Mouse (Mus musculus): ENCODE measurements at regions not wholly inside any gene's neighbourhood (a gene's known extent, or its start where the extent isn't known, plus 50 kb on each side); places are given as distances from the start of the nearest gene placed in this dataset.
A peak's percentile ranks its signal among the peaks of the same experiment; 100 is the strongest.

GRCm38 (mm10) chr6:39263615-39264014, 57.0 kb upstream of the Kdm7a start:
- Histone ChIP-seq H3K4me2 (replicated peaks; ENCODE audit: low read depth, low read length) (no peak overlapping the region), H3K9ac (ENCODE audit: low read depth, low read length) (no peak overlapping the region), H3K36me3 (ENCODE audit: control insufficient read depth, insufficient read depth, low read length) (no peaks in the 10 kb centered on the region), H3K27me3 (ENCODE audit: control insufficient read depth, insufficient read depth, low read length) (peaks cover 1% of the 10 kb centered on the region; the same call in 1 of the 2 replicates), H3K27ac (ENCODE audit: low read depth, low read length) (no peak overlapping the region), H3K4me3 (ENCODE audit: low read depth, low read length) (no peak overlapping the region), H3K4me1 (replicated peaks; ENCODE audit: control insufficient read depth, insufficient read depth, low read length) (no peaks in the 10 kb centered on the region), H3K9me3 (ENCODE audit: control insufficient read depth, low read length) (no peaks in the 10 kb centered on the region)
- ATAC-seq (ENCODE audit: low FRiP score) (no peak), DNase-seq (ENCODE audit: low spot score) (no peak)
- WGBS, result 78% methylated on average over 8 of the region's 8 CpGs

GRCm38 (mm10) chr6:39261951-39262350, 55.4 kb upstream of the Kdm7a start:
- Histone ChIP-seq H3K36me3 (ENCODE audit: control insufficient read depth, insufficient read depth, low read length) (no peaks in the 10 kb centered on the region), H3K9ac (ENCODE audit: low read depth, low read length) (no peak overlapping the region), H3K27me3 (ENCODE audit: control insufficient read depth, insufficient read depth, low read length) (peaks cover 3% of the 10 kb centered on the region; the same call in 1 of the 2 replicates), H3K4me3 (ENCODE audit: low read depth, low read length) (no peak overlapping the region), H3K4me1 (replicated peaks; ENCODE audit: control insufficient read depth, insufficient read depth, low read length) (no peaks in the 10 kb centered on the region), H3K27ac (ENCODE audit: low read depth, low read length) (no peak overlapping the region), H3K9me3 (ENCODE audit: control insufficient read depth, low read length) (no peaks in the 10 kb centered on the region), H3K4me2 (replicated peaks; ENCODE audit: low read depth, low read length) (no peak overlapping the region)
- WGBS, result 72% methylated on average over 8 of the region's 8 CpGs
- DNase-seq (ENCODE audit: low spot score), result no peak
- ATAC-seq (ENCODE audit: low FRiP score), result no peak

- peaks cover 8% of the 10 kb centered on the region; the same call in 1 of the 2 replicates for H3K27me3 ChIP-seq (ENCODE audit: control insufficient read depth, insufficient read depth, low read length)
- H3K9ac ChIP-seq (ENCODE audit: low read depth, low read length), result no peak overlapping the region
- no peaks in the 10 kb centered on the region for H3K4me1 ChIP-seq (replicated peaks; ENCODE audit: control insufficient read depth, insufficient read depth, low read length)
- no peak overlapping the region for H3K27ac ChIP-seq (ENCODE audit: low read depth, low read length)
- ATAC-seq (ENCODE audit: low FRiP score) (no peak), DNase-seq (ENCODE audit: low spot score) (no peak)
- H3K4me2 ChIP-seq (replicated peaks; ENCODE audit: low read depth, low read length), result no peak overlapping the region
- H3K4me3 ChIP-seq (ENCODE audit: low read depth, low read length), result no peak overlapping the region
- H3K36me3 ChIP-seq (ENCODE audit: control insufficient read depth, insufficient read depth, low read length), result no peaks in the 10 kb centered on the region
- H3K9me3 ChIP-seq (ENCODE audit: control insufficient read depth, low read length), result no peaks in the 10 kb centered on the region
- WGBS, result 95% methylated on average over 4 of the region's 4 CpGs
These were observed 53.9 kb upstream of the Kdm7a start for GRCm38 (mm10) chr6:39260480-39260879.

- Histone ChIP-seq H3K9ac (ENCODE audit: low read depth, low read length) (no peak overlapping the region), H3K4me3 (ENCODE audit: low read depth, low read length) (no peak overlapping the region), H3K36me3 (ENCODE audit: control insufficient read depth, insufficient read depth, low read length) (no peaks in the 10 kb centered on the region), H3K27ac (ENCODE audit: low read depth, low read length) (no peak overlapping the region), H3K9me3 (ENCODE audit: control insufficient read depth, low read length) (no peaks in the 10 kb centered on the region), H3K4me1 (replicated peaks; ENCODE audit: control insufficient read depth, insufficient read depth, low read length) (no peaks in the 10 kb centered on the region), H3K4me2 (replicated peaks; ENCODE audit: low read depth, low read length) (no peak overlapping the region), H3K27me3 (ENCODE audit: control insufficient read depth, insufficient read depth, low read length) (peaks cover 8% of the 10 kb centered on the region; the same call in 1 of the 2 replicates)
- WGBS, result 91% methylated on average over 1 of the region's 1 CpGs
- no peak for DNase-seq (ENCODE audit: low spot score)
- ATAC-seq (ENCODE audit: low FRiP score), result no peak
These were observed 52.5 kb upstream of the Kdm7a start for GRCm38 (mm10) chr6:39259129-39259528.

- no peak for ATAC-seq (ENCODE audit: low FRiP score)
- DNase-seq (ENCODE audit: low spot score), result no peak
- no peak overlapping the region for H3K4me3 ChIP-seq (ENCODE audit: low read depth, low read length)
- no peaks in the 10 kb centered on the region for H3K9me3 ChIP-seq (ENCODE audit: control insufficient read depth, low read length)
- no peak overlapping the region for H3K9ac ChIP-seq (ENCODE audit: low read depth, low read length)
- 87% methylated on average over 4 of the region's 4 CpGs for WGBS
- H3K4me1 ChIP-seq (replicated peaks; ENCODE audit: control insufficient read depth, insufficient read depth, low read length), result no peaks in the 10 kb centered on the region
- H3K36me3 ChIP-seq (ENCODE audit: control insufficient read depth, insufficient read depth, low read length), result no peaks in the 10 kb centered on the region
- H3K4me2 ChIP-seq (replicated peaks; ENCODE audit: low read depth, low read length), result no peak overlapping the region
- H3K27ac ChIP-seq (ENCODE audit: low read depth, low read length), result no peak overlapping the region
- H3K27me3 ChIP-seq (ENCODE audit: control insufficient read depth, insufficient read depth, low read length), result peaks cover 8% of the 10 kb centered on the region; the same call in 1 of the 2 replicates
These were observed 52.1 kb upstream of the Kdm7a start for GRCm38 (mm10) chr6:39258656-39259055.

- DNase-seq (ENCODE audit: low spot score), result no peak
- Histone ChIP-seq H3K27ac (ENCODE audit: low read depth, low read length) (no peak overlapping the region), H3K4me2 (replicated peaks; ENCODE audit: low read depth, low read length) (0 out of 2 replicates have a peak overlapping the region, but pooled peaks have one; percentile 54), H3K4me1 (replicated peaks; ENCODE audit: control insufficient read depth, insufficient read depth, low read length) (no peaks in the 10 kb centered on the region), H3K9me3 (ENCODE audit: control insufficient read depth, low read length) (no peaks in the 10 kb centered on the region), H3K36me3 (ENCODE audit: control insufficient read depth, insufficient read depth, low read length) (no peaks in the 10 kb centered on the region), H3K9ac (ENCODE audit: low read depth, low read length) (peak overlapping the region; percentile 20), H3K27me3 (ENCODE audit: control insufficient read depth, insufficient read depth, low read length) (peaks cover 8% of the 10 kb centered on the region; the same call in 1 of the 2 replicates), H3K4me3 (ENCODE audit: low read depth, low read length) (no peak overlapping the region)
- 50% methylated on average over 7 of the region's 7 CpGs for WGBS
- ATAC-seq (ENCODE audit: low FRiP score), result no peak
These were observed 51.2 kb upstream of the Kdm7a start for GRCm38 (mm10) chr6:39257667-39258395.

- WGBS, result 2% methylated on average over 18 of the region's 18 CpGs
- Histone ChIP-seq H3K27me3 (ENCODE audit: control insufficient read depth, insufficient read depth, low read length) (peaks cover 8% of the 10 kb centered on the region; the same call in 1 of the 2 replicates), H3K4me2 (replicated peaks; ENCODE audit: low read depth, low read length) (peak overlapping the region; percentile 54), H3K36me3 (ENCODE audit: control insufficient read depth, insufficient read depth, low read length) (no peaks in the 10 kb centered on the region), H3K4me1 (replicated peaks; ENCODE audit: control insufficient read depth, insufficient read depth, low read length) (no peaks in the 10 kb centered on the region), H3K9ac (ENCODE audit: low read depth, low read length) (peak overlapping the region; percentile 20), H3K4me3 (ENCODE audit: low read depth, low read length) (peak overlapping the region; percentile 24), H3K27ac (ENCODE audit: low read depth, low read length) (peak overlapping the region; percentile 32), H3K9me3 (ENCODE audit: control insufficient read depth, low read length) (no peaks in the 10 kb centered on the region)
- peak; percentile 66 for DNase-seq (ENCODE audit: low spot score)
- ATAC-seq (ENCODE audit: low FRiP score), result peak; percentile 65
These were observed 50.6 kb upstream of the Kdm7a start for GRCm38 (mm10) chr6:39257111-39257571.

GRCm38 (mm10) chr6:39256304-39257103, 49.9 kb upstream of the Kdm7a start:
- Histone ChIP-seq H3K4me3 (ENCODE audit: low read depth, low read length) (peak overlapping the region; percentile 24), H3K4me1 (replicated peaks; ENCODE audit: control insufficient read depth, insufficient read depth, low read length) (no peaks in the 10 kb centered on the region), H3K4me2 (replicated peaks; ENCODE audit: low read depth, low read length) (peak overlapping the region; percentile 54), H3K9me3 (ENCODE audit: control insufficient read depth, low read length) (no peaks in the 10 kb centered on the region), H3K27ac (ENCODE audit: low read depth, low read length) (peak overlapping the region; percentile 32), H3K27me3 (ENCODE audit: control insufficient read depth, insufficient read depth, low read length) (peaks cover 8% of the 10 kb centered on the region; the same call in 1 of the 2 replicates), H3K36me3 (ENCODE audit: control insufficient read depth, insufficient read depth, low read length) (no peaks in the 10 kb centered on the region), H3K9ac (ENCODE audit: low read depth, low read length) (peak overlapping the region; percentile 20)
- peak; percentile 86 for DNase-seq (ENCODE audit: low spot score)
- 3% methylated on average over 48 of the region's 48 CpGs for WGBS
- ATAC-seq (ENCODE audit: low FRiP score), result peak; percentile 92

All from hindbrain, embryonic 11.5 days (tissue).